Mouse (Mus musculus): ENCODE data around the gene Enpp1. TPM values are rescaled to one million over a fixed set of nuclear protein-coding genes. Genes with fewer than 3 reads are reported as not detected.
A peak's percentile ranks its signal among the peaks of the same experiment; 100 is the strongest.

Enpp1 gene
- total RNA-seq, 2 experiments from 2014 or later = 2.6 to 6.1 TPM

- DNase-seq = no peak
- no peak for TF ChIP-seq CTCF (IDR thresholded peaks at IDR 0.05)
- Histone ChIP-seq H3K27ac (no peak overlapping the region), H3K4me3 (no peak overlapping the region)
- intact Hi-C loops (cut with DNase I) = no loop called here
Observed at GRCm38 (mm10) chr10:24727478-24727877, 15.5 kb upstream of the Enpp1 start.

- TF ChIP-seq CTCF (IDR thresholded peaks at IDR 0.05) = no peak
- Histone ChIP-seq H3K27ac (no peak overlapping the region), H3K4me3 (no peak overlapping the region)
- no peak for DNase-seq
- intact Hi-C loops (cut with DNase I) = no loop called here
Observed at GRCm38 (mm10) chr10:24725197-24725596, 13.2 kb upstream of the Enpp1 start.

DNA sequence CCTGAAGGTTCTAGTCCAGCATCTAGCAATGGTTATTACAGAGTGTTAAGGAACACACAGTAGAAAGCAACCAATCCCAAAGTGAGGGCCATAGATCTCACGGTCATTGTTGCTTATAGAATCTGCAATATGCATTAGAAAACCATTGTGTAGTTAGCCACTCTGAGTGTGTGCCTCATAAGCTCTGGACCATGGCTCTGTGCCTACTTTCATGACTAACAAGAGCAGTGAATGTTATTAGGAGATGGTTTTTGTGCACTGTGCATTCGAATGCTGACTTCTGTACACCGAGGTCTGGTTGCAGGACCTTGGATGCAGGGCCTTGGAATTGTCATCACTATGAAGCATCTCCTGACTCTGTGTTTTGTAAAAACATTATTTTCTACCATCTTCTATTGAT lies 9.9 kb upstream of the Enpp1 start:
- no peak overlapping the region for H3K27ac ChIP-seq
- no peak for DNase-seq
- intact Hi-C loops (cut with DNase I) = no loop called here
- no peak overlapping the region for H3K4me3 ChIP-seq
- no peak for TF ChIP-seq CTCF (IDR thresholded peaks at IDR 0.05)

GRCm38 (mm10) chr10:24719383-24719782 lies 7.4 kb upstream of the Enpp1 start:
- H3K27ac ChIP-seq = no peak overlapping the region
- no peak overlapping the region for H3K4me3 ChIP-seq
- intact Hi-C loops (cut with DNase I) = no loop called here
- no peak for TF ChIP-seq CTCF (IDR thresholded peaks at IDR 0.05)
- DNase-seq = no peak

DNA sequence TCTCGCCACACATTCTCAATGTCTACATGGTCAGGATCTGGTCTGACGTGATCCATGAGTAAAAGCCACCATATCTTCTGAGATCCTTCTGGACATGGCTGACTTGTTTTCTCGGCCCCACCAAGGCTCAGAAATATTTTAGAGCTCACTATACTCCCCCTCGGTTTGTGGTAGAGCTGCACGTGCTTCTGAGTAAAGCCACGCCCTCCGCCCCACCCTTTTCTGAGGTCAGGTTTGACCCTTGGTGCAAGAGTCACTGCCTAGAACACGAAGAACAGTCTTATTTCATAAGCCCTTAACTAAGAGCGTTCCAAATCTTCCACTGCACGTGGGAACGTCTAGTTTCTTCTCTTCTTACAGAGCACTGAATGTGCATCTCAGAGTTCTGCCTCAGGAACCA lies 6.8 kb upstream of the Enpp1 start:
- Histone ChIP-seq H3K27ac (no peak overlapping the region), H3K4me3 (no peak overlapping the region)
- intact Hi-C loops (cut with DNase I) = no loop called here
- DNase-seq = no peak
- TF ChIP-seq CTCF (IDR thresholded peaks at IDR 0.05) = no peak

DNA sequence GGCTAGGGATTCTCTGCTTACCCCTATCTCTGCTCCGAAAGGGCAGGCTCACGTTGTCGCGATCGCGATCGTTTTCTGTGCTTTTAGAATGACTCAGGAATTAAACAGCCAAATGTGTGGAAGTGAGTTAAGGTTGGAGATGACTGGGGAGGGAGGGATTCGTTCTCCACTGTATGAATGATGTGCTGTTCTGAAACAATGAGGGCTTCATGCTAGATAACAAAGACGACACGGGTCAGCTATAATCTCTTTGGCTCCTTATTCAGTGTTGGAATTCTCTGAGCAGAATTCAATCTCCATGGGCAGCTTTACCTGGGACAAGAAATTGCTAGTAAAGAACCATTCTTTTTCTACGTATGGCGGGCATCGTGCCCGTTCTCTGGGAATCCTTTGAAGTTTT lies 6.1 kb upstream of the Enpp1 start:
- TF ChIP-seq CTCF (IDR thresholded peaks at IDR 0.05) = no peak
- no peak for DNase-seq
- intact Hi-C loops (cut with DNase I) = no loop called here

GRCm38 (mm10) chr10:24716232-24716631 lies 4.3 kb upstream of the Enpp1 start:
- no peak for DNase-seq
- intact Hi-C loops (cut with DNase I) = no loop called here
- no peak for TF ChIP-seq CTCF (IDR thresholded peaks at IDR 0.05)
- H3K4me3 ChIP-seq = no peak overlapping the region
- no peak overlapping the region for H3K27ac ChIP-seq

More for the DNA sequence above, 6.1 kb upstream of the Enpp1 start:
- Histone ChIP-seq H3K4me3 (no peak overlapping the region), H3K27ac (no peak overlapping the region)

DNA sequence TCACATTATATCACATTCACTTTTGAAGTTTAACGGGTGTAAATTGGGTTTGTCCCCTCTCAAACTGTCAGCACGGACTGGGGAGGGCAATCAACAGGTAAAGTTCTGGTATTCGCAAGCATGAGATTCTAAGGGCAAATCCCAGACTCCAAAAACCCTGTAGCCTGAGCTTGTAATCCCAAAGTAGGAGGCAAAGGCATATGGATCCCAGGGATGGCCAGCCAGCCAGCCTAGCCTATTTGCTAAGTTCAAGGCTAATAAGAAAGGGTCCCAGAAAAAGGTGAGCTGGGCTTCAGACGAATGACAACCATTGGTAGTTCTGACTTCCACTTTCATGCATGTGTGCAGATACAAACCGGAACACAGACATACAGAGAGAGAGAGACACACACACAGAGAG lies 942 bp upstream of the Enpp1 start:
- no peak overlapping the region for H3K4me3 ChIP-seq
- intact Hi-C loops (cut with DNase I) = loop anchor here (5.0 kb wide), 1 partner anchor 64 kb away; no protein-coding TSS in a partner anchor

DNA sequence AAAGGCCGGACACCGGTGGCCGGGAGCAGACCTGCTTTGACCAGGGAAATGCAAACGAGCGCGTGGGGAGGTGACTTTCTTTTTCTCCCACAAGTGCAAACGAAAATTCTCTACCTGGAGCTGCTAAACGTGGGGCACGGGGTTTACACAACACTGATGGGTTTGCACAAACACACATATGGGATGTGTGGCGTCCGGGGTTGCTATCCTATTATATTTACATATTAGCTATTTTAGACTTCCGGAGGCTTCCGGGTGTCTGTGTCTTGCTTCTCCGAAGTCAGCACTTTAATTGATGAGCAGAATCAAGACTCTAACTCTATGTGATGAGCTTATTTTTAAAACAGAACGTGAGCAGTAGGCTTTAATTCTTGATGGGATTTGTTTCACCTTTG lies 405 bp upstream of the Enpp1 start:
- H3K27ac ChIP-seq = peak overlapping the region; percentile 90
- intact Hi-C loops (cut with DNase I) = loop anchor here (5.0 kb wide), 1 partner anchor 65 kb away; no protein-coding TSS in a partner anchor
- TF ChIP-seq CTCF (IDR thresholded peaks at IDR 0.05) = no peak
- H3K4me3 ChIP-seq = peak overlapping the region; percentile 87
- DNase-seq = no peak

More for the DNA sequence above, 942 bp upstream of the Enpp1 start:
- DNase-seq = no peak
- H3K27ac ChIP-seq = no peak overlapping the region
- no peak for TF ChIP-seq CTCF (IDR thresholded peaks at IDR 0.05)

- TF ChIP-seq CTCF (IDR thresholded peaks at IDR 0.05) = no peak
- peak overlapping the region; percentile 90 for H3K27ac ChIP-seq
- H3K4me3 ChIP-seq = peak overlapping the region; percentile 87
- no peak for DNase-seq
- intact Hi-C loops (cut with DNase I) = loop anchor here (5.0 kb wide), 1 partner anchor 66 kb away; no protein-coding TSS in a partner anchor
Observed at GRCm38 (mm10) chr10:24711071-24711470, 888 bp downstream of the Enpp1 start.

GRCm38 (mm10) chr10:24710361-24710760 lies 1.6 kb downstream of the Enpp1 start:
- intact Hi-C loops (cut with DNase I) = loop anchor here (5.0 kb wide), 1 partner anchor 67 kb away; no protein-coding TSS in a partner anchor
- TF ChIP-seq CTCF (IDR thresholded peaks at IDR 0.05) = no peak
- peak overlapping the region; percentile 87 for H3K4me3 ChIP-seq
- no peak overlapping the region for H3K27ac ChIP-seq
- DNase-seq = no peak

DNA sequence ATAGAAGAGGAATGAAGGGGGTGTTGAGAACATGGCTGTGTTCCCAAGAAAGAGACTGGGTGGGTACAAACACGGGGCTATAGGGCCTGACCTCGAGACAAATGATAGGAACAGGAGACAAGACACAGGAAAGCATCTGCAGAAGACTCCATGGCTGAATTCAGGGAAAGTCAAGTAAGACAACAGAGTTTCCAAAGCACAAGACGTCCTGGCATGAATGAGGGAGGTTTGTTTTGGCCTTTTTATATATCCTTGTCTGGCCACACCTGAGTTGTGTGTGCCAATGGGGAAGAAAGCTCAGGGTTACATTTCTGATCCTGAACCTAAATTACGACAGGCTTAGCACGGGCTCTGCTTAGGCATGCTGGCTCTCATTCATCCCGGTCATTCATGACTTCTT lies 4.2 kb downstream of the Enpp1 start:
- no peak overlapping the region for H3K27ac ChIP-seq
- intact Hi-C loops (cut with DNase I) = loop anchor here (5.0 kb wide), 1 partner anchor 70 kb away; no protein-coding TSS in a partner anchor
- DNase-seq = no peak
- H3K4me3 ChIP-seq = no peak overlapping the region
- TF ChIP-seq CTCF (IDR thresholded peaks at IDR 0.05) = no peak

DNA sequence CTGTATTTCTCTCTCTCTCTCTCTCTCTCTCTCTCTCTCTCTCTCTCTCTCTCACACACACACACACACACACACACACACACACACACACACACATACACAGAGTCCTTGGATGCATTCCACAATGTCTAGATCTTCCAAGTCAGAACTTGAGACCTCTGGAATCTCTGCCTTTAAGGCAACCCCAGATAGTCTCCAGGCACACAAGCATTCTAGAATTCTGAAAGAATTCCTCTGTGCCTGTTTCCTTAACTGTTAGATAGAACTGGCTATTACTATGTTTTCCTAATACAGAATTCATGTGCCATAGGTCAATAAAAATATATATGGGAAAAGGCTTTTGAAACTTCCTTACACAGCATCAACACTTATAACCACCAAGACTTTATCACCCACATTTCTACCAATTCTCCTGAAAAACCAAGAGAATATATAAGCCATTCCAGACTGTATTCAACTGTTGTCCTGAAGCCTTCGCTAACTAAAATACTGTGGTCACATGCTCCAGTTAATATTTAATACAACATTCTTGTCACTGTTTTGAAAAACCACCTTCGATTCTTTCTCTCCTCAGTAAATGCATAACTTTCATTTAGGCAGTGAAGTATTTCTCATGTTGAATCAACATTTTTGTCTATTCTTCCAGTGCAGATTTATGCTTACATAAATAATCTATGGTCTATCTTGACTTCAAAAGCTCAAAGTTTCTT lies 5.4 kb downstream of the Enpp1 start:
- no peak overlapping the region for H3K4me3 ChIP-seq
- no peak overlapping the region for H3K27ac ChIP-seq
- DNase-seq = no peak
- intact Hi-C loops (cut with DNase I) = loop anchor here (5.0 kb wide), 1 partner anchor 69 kb away; no protein-coding TSS in a partner anchor
- TF ChIP-seq CTCF (IDR thresholded peaks at IDR 0.05) = no peak

- intact Hi-C loops (cut with DNase I) = no loop called here
- no peak for TF ChIP-seq CTCF (IDR thresholded peaks at IDR 0.05)
Observed at GRCm38 (mm10) chr10:24702698-24703097, 9.3 kb downstream of the Enpp1 start.

More at GRCm38 (mm10) chr10:24702698-24703097, 9.3 kb downstream of the Enpp1 start:
- no peak overlapping the region for H3K4me3 ChIP-seq
- no peak for DNase-seq
- no peak overlapping the region for H3K27ac ChIP-seq
